Mouse (Mus musculus) myocyte (in vitro differentiated cells): ENCODE data around the gene Golt1a. TPM values are rescaled to one million over a fixed set of nuclear protein-coding genes. Genes with fewer than 3 reads are reported as not detected.
A peak's percentile ranks its signal among the peaks of the same experiment; 100 is the strongest.

Experiments
- H3K27me3 ChIP-seq: one replicate; pipeline ENCODE4 v1.6.1; 2011; ENCODE audit not compliant: control insufficient read depth, insufficient read depth, insufficient read length
- H3K36me3 ChIP-seq: one replicate; pipeline ENCODE4 v1.6.1; 2011; ENCODE audit not compliant: control insufficient read depth, insufficient read depth
- H3K4me2 ChIP-seq: one replicate; pipeline ENCODE4 v1.6.1; 2011; ENCODE audit warnings: low read depth, control low read depth
- H3K4me3 ChIP-seq: one replicate; pipeline ENCODE4 v1.5.1; 2011; ENCODE audit warnings: mild to moderate bottlenecking, control low read depth, moderate library complexity
- H3K79me2 ChIP-seq: one replicate; pipeline ENCODE4 v1.6.1; 2011; ENCODE audit not compliant: control insufficient read depth, insufficient read depth
- H3ac ChIP-seq: one replicate; pipeline ENCODE4 v1.6.1; 2011; ENCODE audit not compliant: control insufficient read depth, insufficient read length
- CEBPB ChIP-seq: IDR thresholded peaks from 2 replicates; pipeline ENCODE4 v1.6.1; 2011; ENCODE audit warnings: mild to moderate bottlenecking, moderate library complexity; ENCODE audit not compliant: poor library complexity, insufficient read depth, severe bottlenecking
- E2F4 ChIP-seq: IDR thresholded peaks from one replicate; pipeline ENCODE4 v1.6.1; 2011; ENCODE audit warnings: mild to moderate bottlenecking, control low read depth, moderate library complexity; ENCODE audit not compliant: insufficient read depth
- MAX ChIP-seq: IDR thresholded peaks from one replicate; pipeline ENCODE4 v1.6.1; 2011; ENCODE audit warnings: low read depth, mild to moderate bottlenecking, control low read depth
- MYOD1 ChIP-seq, 3 experiments: IDR thresholded peaks; one replicate each; pipeline ENCODE4 v1.6.1; 2011; ENCODE audit warnings: control low read depth in 2 of 3, low read depth in 2 of 3, mild to moderate bottlenecking in 2 of 3, moderate library complexity in 1 of 3; ENCODE audit not compliant: insufficient read length in 2 of 3, control insufficient read depth in 1 of 3
- MYOG ChIP-seq, 3 experiments: IDR thresholded peaks; one replicate each; pipeline ENCODE4 v1.6.1; 2011; ENCODE audit warnings: control low read depth in 2 of 3, low read depth in 2 of 3, mild to moderate bottlenecking in 2 of 3; ENCODE audit not compliant: insufficient read length in 2 of 3, control insufficient read depth in 1 of 3, insufficient read depth in 1 of 3
- POLR2A ChIP-seq: IDR thresholded peaks from one replicate; pipeline ENCODE4 v1.6.1; 2011; ENCODE audit warnings: low read depth, mild to moderate bottlenecking, control low read depth, moderate library complexity; ENCODE audit not compliant: insufficient read length
- POLR2AphosphoS2 ChIP-seq: IDR thresholded peaks from one replicate; pipeline ENCODE4 v1.6.1; 2011; ENCODE audit warnings: low read depth, control low read depth; ENCODE audit not compliant: insufficient read length
- REST ChIP-seq: IDR thresholded peaks from one replicate; pipeline ENCODE4 v1.6.1; 2011; ENCODE audit warnings: mild to moderate bottlenecking, control low read depth, moderate library complexity; ENCODE audit not compliant: insufficient read depth, insufficient read length
- SRF ChIP-seq: IDR thresholded peaks from one replicate; pipeline ENCODE4 v1.6.1; 2011; ENCODE audit warnings: low read depth; ENCODE audit not compliant: control insufficient read depth, insufficient read length
- TCF12 ChIP-seq: IDR thresholded peaks from one replicate; pipeline ENCODE4 v1.6.1; 2011; ENCODE audit warnings: mild to moderate bottlenecking, control low read depth; ENCODE audit not compliant: poor library complexity, insufficient read depth, severe bottlenecking
- TCF3 ChIP-seq: IDR thresholded peaks from one replicate; pipeline ENCODE4 v1.6.1; 2011; ENCODE audit warnings: low read depth, control low read depth; ENCODE audit not compliant: insufficient read length
- USF1 ChIP-seq: IDR thresholded peaks from one replicate; pipeline ENCODE4 v1.6.1; 2011; ENCODE audit warnings: low read depth, mild to moderate bottlenecking, control low read depth, moderate library complexity
- polyA plus RNA-seq: library from polyadenylated mRNA; unstranded; fragments of >200 nt; fragmentation: generic; extraction: Trizol; gene quantifications from one replicate; pipeline ENCODE4 v1.2.1, GENCODE M21; 2012; ENCODE audit warnings: missing spikeins

The Golt1a gene
- polyA plus RNA-seq, 1 experiment = not detected

DNA sequence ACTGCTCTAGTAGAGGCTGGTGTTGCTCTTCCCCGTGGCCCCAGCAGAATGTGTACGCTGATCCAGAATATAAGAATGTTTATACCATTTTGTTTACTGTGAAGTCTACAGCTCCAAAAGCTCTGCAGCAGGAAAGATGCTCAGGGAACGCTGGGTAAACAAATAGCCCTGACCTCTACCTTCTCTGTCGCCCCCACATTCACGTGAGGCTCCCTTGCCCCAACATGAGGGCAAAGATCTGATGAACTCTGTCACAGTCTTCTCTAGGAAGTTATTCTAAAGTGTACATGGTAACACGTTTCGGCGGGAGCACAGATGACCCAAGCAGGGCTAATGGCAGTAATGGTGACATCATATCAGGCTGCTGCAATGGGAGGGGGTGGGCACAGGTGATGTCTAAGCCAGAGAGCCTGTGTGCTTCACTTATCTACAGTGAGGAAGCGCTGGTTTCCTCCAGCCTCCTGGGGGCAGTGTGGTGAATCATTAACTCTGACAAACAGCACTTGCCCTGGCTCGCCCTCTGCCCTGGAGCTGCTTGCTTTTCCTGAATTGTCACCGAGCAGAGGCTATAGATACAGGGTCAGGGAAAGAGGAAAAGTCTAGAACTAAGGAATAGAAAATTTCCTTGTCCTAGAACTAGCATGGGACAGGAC is 44.4 kb upstream of the Golt1a start:
- Histone ChIP-seq H3K79me2 (no peaks in the 10 kb centered on the region), H3ac (no peak overlapping the region), H3K4me3 (no peak overlapping the region), H3K36me3 (no peaks in the 10 kb centered on the region), H3K27me3 (peaks cover 61% of the 10 kb centered on the region), H3K4me2 (no peak overlapping the region)
- TF ChIP-seq CEBPB (no peak), SRF (no peak), TCF12 (no peak), POLR2AphosphoS2 (no peak), REST (no peak), POLR2A (no peak), USF1 (no peak)

DNA sequence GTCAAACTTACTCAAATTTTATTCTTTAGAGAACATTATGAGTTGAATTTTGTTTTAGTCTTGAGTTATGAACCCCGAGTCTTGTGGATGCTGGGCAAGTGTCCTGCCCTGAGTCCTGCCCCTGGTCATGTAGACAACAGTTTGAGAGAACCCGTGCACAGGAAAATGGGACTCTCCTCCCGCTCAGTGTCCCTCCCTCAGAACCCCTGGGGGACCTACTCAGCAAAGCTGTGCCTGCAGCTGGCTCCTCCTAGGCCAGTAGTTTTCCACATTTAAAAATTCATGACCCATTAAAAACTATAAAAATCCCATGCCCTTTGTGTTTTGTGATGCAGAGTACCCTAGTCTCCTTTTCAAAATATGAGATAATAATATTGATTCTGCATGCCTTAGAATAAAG is 42.5 kb upstream of the Golt1a start:
- TF ChIP-seq USF1 (no peak), TCF12 (no peak), POLR2A (no peak)
- no peaks in the 10 kb centered on the region for H3K79me2 ChIP-seq
- peaks cover 50% of the 10 kb centered on the region for H3K27me3 ChIP-seq
- no peak overlapping the region for H3ac ChIP-seq
- H3K4me3 ChIP-seq = no peak overlapping the region
- H3K36me3 ChIP-seq = no peaks in the 10 kb centered on the region
- H3K4me2 ChIP-seq = no peak overlapping the region

DNA sequence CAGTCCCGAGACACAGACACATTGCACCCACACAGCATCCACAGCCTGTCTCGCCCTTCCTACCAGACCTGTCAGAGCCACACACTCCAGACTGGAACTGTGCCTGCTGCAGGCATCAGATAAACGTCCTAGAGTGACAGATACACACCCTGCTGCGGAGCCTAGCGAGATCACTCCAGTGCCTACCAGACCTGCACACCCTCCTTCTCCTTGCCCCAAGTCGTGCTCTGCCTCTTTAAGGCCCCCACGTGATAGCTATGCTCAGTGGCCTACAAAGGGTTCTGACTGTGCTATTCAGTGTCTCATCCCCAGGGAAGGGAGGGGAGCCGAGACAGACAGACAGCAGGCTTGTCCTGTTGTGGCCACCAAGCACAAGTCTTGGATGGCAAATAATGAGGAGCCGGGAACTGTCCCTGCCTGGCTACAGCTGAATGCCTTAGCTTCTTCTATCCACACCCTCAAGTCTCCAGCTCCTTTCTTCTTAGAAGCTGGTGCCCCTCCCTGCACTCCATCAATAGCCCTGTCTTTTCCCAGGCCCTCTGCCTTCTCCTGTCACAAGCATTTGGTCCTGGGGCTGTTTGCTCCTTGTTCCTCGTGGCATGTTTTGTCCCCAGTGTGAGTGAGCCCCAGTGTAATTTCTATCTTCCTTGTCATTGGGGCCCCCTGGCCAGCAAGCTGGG is 41.6 kb upstream of the Golt1a start:
- peaks cover 43% of the 10 kb centered on the region for H3K27me3 ChIP-seq
- H3K36me3 ChIP-seq = no peaks in the 10 kb centered on the region
- H3ac ChIP-seq = no peak overlapping the region
- H3K4me3 ChIP-seq = no peak overlapping the region
- H3K79me2 ChIP-seq = no peaks in the 10 kb centered on the region
- peak; percentile 38 for TF ChIP-seq USF1
- TF ChIP-seq E2F4 = no peak
- H3K4me2 ChIP-seq = no peak overlapping the region

DNA sequence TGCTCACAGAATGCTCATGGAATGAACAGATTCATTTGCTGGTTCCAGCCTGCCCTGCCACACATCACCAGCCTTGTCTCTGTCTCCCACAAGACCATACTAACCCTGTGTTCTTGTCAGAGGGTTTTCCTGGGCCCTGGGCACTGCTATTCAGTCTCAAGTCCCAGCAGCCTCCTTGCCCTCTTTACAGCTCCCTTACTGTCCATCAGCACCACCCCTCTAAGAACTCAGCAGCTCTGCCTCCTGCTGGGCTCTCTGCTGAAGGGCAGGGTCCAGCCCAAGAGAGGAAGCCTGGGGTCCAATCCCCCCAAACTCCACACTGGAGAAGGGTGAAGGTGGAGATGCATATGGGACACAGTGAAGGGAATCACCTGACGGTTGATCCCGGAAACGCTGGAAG is 41.1 kb upstream of the Golt1a start:
- TF ChIP-seq POLR2A = no peak
- TF ChIP-seq MYOG (IDR thresholded peaks at IDR 0.05; ENCODE audit: control insufficient read depth in 1 of 3, insufficient read depth in 1 of 3, insufficient read length in 2 of 3, low read depth in 2 of 3) = no peak
- TF ChIP-seq TCF12 = no peak
- no peak for TF ChIP-seq E2F4
- TF ChIP-seq USF1 = no peak
- TF ChIP-seq MYOD1 (IDR thresholded peaks at IDR 0.05; ENCODE audit: control insufficient read depth in 1 of 3, insufficient read length in 2 of 3, low read depth in 2 of 3) = no peak
- no peak for TF ChIP-seq MAX
- TF ChIP-seq SRF = no peak
- no peak for TF ChIP-seq POLR2AphosphoS2
- no peak for TF ChIP-seq REST
- no peak for TF ChIP-seq TCF3
- no peak for TF ChIP-seq CEBPB
- Histone ChIP-seq H3K79me2 (no peaks in the 10 kb centered on the region), H3K27me3 (peaks cover 39% of the 10 kb centered on the region), H3K36me3 (no peaks in the 10 kb centered on the region), H3K4me2 (no peak overlapping the region), H3ac (no peak overlapping the region), H3K4me3 (no peak overlapping the region)

DNA sequence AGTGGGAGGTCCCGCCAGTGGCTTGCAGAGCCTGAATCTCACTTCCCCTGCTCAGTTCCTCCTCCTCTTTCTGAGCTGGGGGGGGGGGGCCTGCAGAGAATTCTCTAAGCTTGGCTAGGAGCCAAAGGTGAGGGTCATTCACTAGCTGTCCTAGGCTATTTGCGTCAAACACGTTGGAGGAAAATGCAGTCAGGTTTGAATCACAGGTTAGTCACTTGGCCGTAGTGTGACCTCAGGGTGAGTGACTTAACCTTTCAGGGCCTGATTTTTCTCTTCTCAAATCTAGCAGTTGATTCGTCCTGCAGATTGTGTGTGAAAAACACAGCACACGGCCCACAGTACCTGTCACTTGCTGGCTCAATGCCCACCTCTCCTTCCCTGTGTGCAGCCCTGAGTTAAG is 39.3 kb upstream of the Golt1a start:
- H3K4me3 ChIP-seq = no peak overlapping the region
- no peak for TF ChIP-seq TCF12
- TF ChIP-seq SRF = no peak
- TF ChIP-seq POLR2A = no peak
- TF ChIP-seq POLR2AphosphoS2 = no peak
- TF ChIP-seq CEBPB = no peak
- no peak overlapping the region for H3K4me2 ChIP-seq
- H3K79me2 ChIP-seq = no peaks in the 10 kb centered on the region
- H3K27me3 ChIP-seq = peaks cover 20% of the 10 kb centered on the region
- H3ac ChIP-seq = no peak overlapping the region
- no peaks in the 10 kb centered on the region for H3K36me3 ChIP-seq

DNA sequence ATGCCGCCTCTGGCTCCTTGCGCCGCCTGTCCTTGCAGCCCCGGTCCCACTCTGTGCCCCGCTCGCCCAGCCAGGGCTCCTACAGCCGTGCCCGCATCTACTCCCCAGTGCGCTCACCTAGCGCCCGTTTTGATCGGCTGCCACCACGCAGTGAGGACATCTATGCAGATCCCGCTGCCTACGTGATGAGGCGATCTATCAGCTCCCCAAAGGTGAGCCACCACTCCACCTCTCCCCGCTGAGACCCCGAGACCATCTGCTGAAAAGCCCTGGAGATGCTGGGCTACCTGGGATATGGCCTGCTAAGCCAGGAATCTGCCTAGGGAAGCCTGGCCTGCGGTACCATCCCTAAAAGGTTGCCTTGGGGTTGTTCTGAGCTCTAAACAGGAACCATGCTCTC is 35.4 kb upstream of the Golt1a start:
- Histone ChIP-seq H3K4me3 (no peak overlapping the region), H3K4me2 (no peak overlapping the region), H3K36me3 (no peaks in the 10 kb centered on the region), H3ac (no peak overlapping the region), H3K27me3 (peaks cover 3% of the 10 kb centered on the region), H3K79me2 (no peaks in the 10 kb centered on the region)
- TF ChIP-seq MAX (no peak), SRF (no peak), TCF3 (no peak), POLR2AphosphoS2 (no peak), TCF12 (no peak), REST (no peak)
